Mouse (Mus musculus): Measurements from ENCODE around the gene Gins2. TPM values are rescaled to one million over a fixed set of nuclear protein-coding genes. Genes with fewer than 3 reads are reported as not detected.

The Gins2 gene
- polyA plus RNA-seq, 1 experiment from 2014 or later, result 88.8 TPM

Other genes starting within 250 kb of the Gins2 start
- 1.3 and 2.5 TPM in 2 replicates for gene 1190005I06Rik, start 58.3 kb upstream of the Gins2 start, polyA plus RNA-seq (2015; fragmentation: Nextera tagmentation; extraction: Ambion mirVana)
- 2.0 and 2.2 TPM in 2 replicates for gene Gm27021, start 78.8 kb upstream of the Gins2 start, polyA plus RNA-seq (2015; fragmentation: Nextera tagmentation; extraction: Ambion mirVana)
- gene Cox4i1, start 78.9 kb upstream of the Gins2 start, polyA plus RNA-seq (2015; fragmentation: Nextera tagmentation; extraction: Ambion mirVana), result 1,472 and 1,529 TPM in 2 replicates
- gene Emc8, start 79.3 kb upstream of the Gins2 start, polyA plus RNA-seq (2015; fragmentation: Nextera tagmentation; extraction: Ambion mirVana), result 235 and 246 TPM in 2 replicates
- gene Irf8, start 147.1 kb upstream of the Gins2 start, polyA plus RNA-seq (2015; fragmentation: Nextera tagmentation; extraction: Ambion mirVana), result 41.9 and 46.6 TPM in 2 replicates

All from intestine, embryonic 15.5 days (tissue).